Mouse (Mus musculus): ENCODE measurements at regions not wholly inside any gene's neighbourhood (a gene's known extent, or its start where the extent isn't known, plus 50 kb on each side); places are given as distances from the start of the nearest gene placed in this dataset.
A peak's percentile ranks its signal among the peaks of the same experiment; 100 is the strongest.

- Histone ChIP-seq H3K4me3 (replicated peaks) (no peak overlapping the region), H3K9ac (no peak overlapping the region), H3K27me3 (no peaks in the 10 kb centered on the region), H3K27ac (no peak overlapping the region), H3K36me3 (no peaks in the 10 kb centered on the region), H3K4me2 (no peak overlapping the region), H3K9me3 (replicated peaks) (no peaks in the 10 kb centered on the region), H3K4me1 (peaks cover 8% of the 10 kb centered on the region)
- WGBS, result 57% methylated on average over 9 of the region's 9 CpGs
- no peak for ATAC-seq (replicated peaks; ENCODE audit: low FRiP score)
Observed at GRCm38 (mm10) chr4:87718166-87718805, 314.9 kb downstream of the Mllt3 start.

GRCm38 (mm10) chr4:87715212-87715933, 317.8 kb downstream of the Mllt3 start:
- Histone ChIP-seq H3K36me3 (no peaks in the 10 kb centered on the region), H3K9me3 (replicated peaks) (no peaks in the 10 kb centered on the region), H3K4me3 (replicated peaks) (no peak overlapping the region), H3K9ac (no peak overlapping the region), H3K4me2 (no peak overlapping the region), H3K4me1 (peaks cover 20% of the 10 kb centered on the region), H3K27ac (no peak overlapping the region), H3K27me3 (no peaks in the 10 kb centered on the region)
- 66% methylated on average over 11 of the region's 11 CpGs for WGBS
- no peak for ATAC-seq (replicated peaks; ENCODE audit: low FRiP score)

GRCm38 (mm10) chr4:87712691-87713090, 320.5 kb downstream of the Mllt3 start:
- Histone ChIP-seq H3K27me3 (no peaks in the 10 kb centered on the region), H3K36me3 (no peaks in the 10 kb centered on the region), H3K4me2 (no peak overlapping the region), H3K9ac (no peak overlapping the region), H3K4me3 (replicated peaks) (no peak overlapping the region), H3K9me3 (replicated peaks) (no peaks in the 10 kb centered on the region), H3K4me1 (peaks cover 22% of the 10 kb centered on the region), H3K27ac (no peak overlapping the region)
- no peak for ATAC-seq (replicated peaks; ENCODE audit: low FRiP score)
- 57% methylated on average over 2 of the region's 2 CpGs for WGBS

- no peak overlapping the region for H3K27ac ChIP-seq
- H3K4me2 ChIP-seq, result no peak overlapping the region
- H3K36me3 ChIP-seq, result no peaks in the 10 kb centered on the region
- WGBS, result 82% methylated on average over 3 of the region's 3 CpGs
- no peak overlapping the region for H3K4me3 ChIP-seq (replicated peaks)
- peak; percentile 53 for ATAC-seq (replicated peaks; ENCODE audit: low FRiP score)
- no peak overlapping the region for H3K9ac ChIP-seq
- no peaks in the 10 kb centered on the region for H3K27me3 ChIP-seq
- H3K9me3 ChIP-seq (replicated peaks), result no peaks in the 10 kb centered on the region
- H3K4me1 ChIP-seq, result peaks cover 22% of the 10 kb centered on the region
Observed at GRCm38 (mm10) chr4:87712286-87712685, 320.9 kb downstream of the Mllt3 start.

- Histone ChIP-seq H3K36me3 (no peaks in the 10 kb centered on the region), H3K27me3 (no peaks in the 10 kb centered on the region), H3K4me3 (replicated peaks) (no peak overlapping the region), H3K27ac (no peak overlapping the region), H3K9me3 (replicated peaks) (no peaks in the 10 kb centered on the region), H3K4me1 (peaks cover 22% of the 10 kb centered on the region), H3K9ac (no peak overlapping the region), H3K4me2 (no peak overlapping the region)
- 92% methylated on average over 8 of the region's 8 CpGs for WGBS
- ATAC-seq (replicated peaks; ENCODE audit: low FRiP score), result no peak
Observed at GRCm38 (mm10) chr4:87711185-87711827, 321.9 kb downstream of the Mllt3 start.

GRCm38 (mm10) chr4:87708981-87709645, 324.1 kb downstream of the Mllt3 start:
- peaks cover 22% of the 10 kb centered on the region for H3K4me1 ChIP-seq
- H3K4me3 ChIP-seq (replicated peaks), result no peak overlapping the region
- no peak overlapping the region for H3K9ac ChIP-seq
- H3K4me2 ChIP-seq, result 0 out of 2 replicates have a peak overlapping the region, but pooled peaks have one; percentile 1
- ATAC-seq (replicated peaks; ENCODE audit: low FRiP score), result peak; percentile 92
- no peaks in the 10 kb centered on the region for H3K9me3 ChIP-seq (replicated peaks)
- 2% methylated on average over 5 of the region's 5 CpGs for WGBS
- H3K27ac ChIP-seq, result peak overlapping the region; percentile 33; the same call in 1 of the 2 replicates
- no peaks in the 10 kb centered on the region for H3K36me3 ChIP-seq
- H3K27me3 ChIP-seq, result no peaks in the 10 kb centered on the region

GRCm38 (mm10) chr4:87707386-87707785, 325.8 kb downstream of the Mllt3 start:
- ATAC-seq (replicated peaks; ENCODE audit: low FRiP score), result no peak
- Histone ChIP-seq H3K27me3 (no peaks in the 10 kb centered on the region), H3K4me2 (no peak overlapping the region), H3K4me3 (replicated peaks) (no peak overlapping the region), H3K9ac (no peak overlapping the region), H3K9me3 (replicated peaks) (no peaks in the 10 kb centered on the region), H3K27ac (no peak overlapping the region), H3K36me3 (no peaks in the 10 kb centered on the region), H3K4me1 (peaks cover 21% of the 10 kb centered on the region)
- 59% methylated on average over 2 of the region's 2 CpGs for WGBS

- Histone ChIP-seq H3K27me3 (no peaks in the 10 kb centered on the region), H3K4me3 (replicated peaks) (no peak overlapping the region), H3K9me3 (replicated peaks) (no peaks in the 10 kb centered on the region), H3K36me3 (no peaks in the 10 kb centered on the region), H3K9ac (no peak overlapping the region), H3K27ac (peak overlapping the region; percentile 42; the same call in 1 of the 2 replicates), H3K4me1 (peaks cover 21% of the 10 kb centered on the region), H3K4me2 (no peak overlapping the region)
- 44% methylated on average over 4 of the region's 4 CpGs for WGBS
- ATAC-seq (replicated peaks; ENCODE audit: low FRiP score), result peak; percentile 88
Observed at GRCm38 (mm10) chr4:87702834-87703233, 330.3 kb downstream of the Mllt3 start.

GRCm38 (mm10) chr4:87702290-87702689, 330.9 kb downstream of the Mllt3 start:
- Histone ChIP-seq H3K27me3 (no peaks in the 10 kb centered on the region), H3K9me3 (replicated peaks) (no peaks in the 10 kb centered on the region), H3K4me2 (no peak overlapping the region), H3K27ac (peak overlapping the region; percentile 42; the same call in 1 of the 2 replicates), H3K4me1 (peaks cover 21% of the 10 kb centered on the region), H3K9ac (no peak overlapping the region), H3K4me3 (replicated peaks) (no peak overlapping the region), H3K36me3 (no peaks in the 10 kb centered on the region)
- 59% methylated on average over 3 of the region's 3 CpGs for WGBS
- ATAC-seq (replicated peaks; ENCODE audit: low FRiP score), result 0 out of 2 replicates have a peak, but pooled peaks have one; percentile 8

GRCm38 (mm10) chr4:87701024-87701423, 332.1 kb downstream of the Mllt3 start:
- Histone ChIP-seq H3K27ac (no peak overlapping the region), H3K4me1 (peaks cover 21% of the 10 kb centered on the region), H3K9me3 (replicated peaks) (no peaks in the 10 kb centered on the region), H3K4me2 (no peak overlapping the region), H3K27me3 (no peaks in the 10 kb centered on the region), H3K9ac (no peak overlapping the region), H3K36me3 (no peaks in the 10 kb centered on the region), H3K4me3 (replicated peaks) (no peak overlapping the region)
- ATAC-seq (replicated peaks; ENCODE audit: low FRiP score), result no peak
- 69% methylated on average over 4 of the region's 4 CpGs for WGBS

GRCm38 (mm10) chr4:87700508-87700907, 332.7 kb downstream of the Mllt3 start:
- Histone ChIP-seq H3K4me3 (replicated peaks) (no peak overlapping the region), H3K27ac (no peak overlapping the region), H3K9ac (no peak overlapping the region), H3K36me3 (no peaks in the 10 kb centered on the region), H3K4me1 (peaks cover 21% of the 10 kb centered on the region), H3K9me3 (replicated peaks) (no peaks in the 10 kb centered on the region), H3K27me3 (no peaks in the 10 kb centered on the region), H3K4me2 (no peak overlapping the region)
- 75% methylated on average over 2 of the region's 2 CpGs for WGBS
- no peak for ATAC-seq (replicated peaks; ENCODE audit: low FRiP score)

- no peak for ATAC-seq (replicated peaks; ENCODE audit: low FRiP score)
- no peak overlapping the region for H3K4me2 ChIP-seq
- H3K4me3 ChIP-seq (replicated peaks), result no peak overlapping the region
- 18% methylated on average over 4 of the region's 4 CpGs for WGBS
- H3K9me3 ChIP-seq (replicated peaks), result no peaks in the 10 kb centered on the region
- H3K27ac ChIP-seq, result no peak overlapping the region
- H3K9ac ChIP-seq, result no peak overlapping the region
- no peaks in the 10 kb centered on the region for H3K36me3 ChIP-seq
- H3K4me1 ChIP-seq, result peaks cover 21% of the 10 kb centered on the region
- no peaks in the 10 kb centered on the region for H3K27me3 ChIP-seq
Observed at GRCm38 (mm10) chr4:87699586-87699985, 333.6 kb downstream of the Mllt3 start.

Data from kidney, embryonic 15.5 days (tissue).